20 mouse cellular contexts compared by ENCODE assay signal in genomic region chr8:80843744-80844434, GRCm38 (mm10). TPM values are rescaled to one million over a fixed set of nuclear protein-coding genes. Genes with fewer than 3 reads are reported as not detected.
DNase-seq lines count a peak whose midpoint lies in the region; ATAC-seq and TF ChIP-seq lines count a peak whose summit lies in the region.
"Had no signal": no experiment of that assay in that cellular context is flagged by ENCODE, and none has a peak within 500 bp of the region (broad histone marks: within the 10 kb centered on the region; RNA-seq: fewer than 3 reads in every experiment).

No protein-coding gene starts in this region.

- H3K4me3 ChIP-seq in embryonic facial prominence, embryonic 12.5 days, result no peak overlapping the region
- H3K4me3 ChIP-seq in embryonic facial prominence, embryonic 10.5 days, result no peak overlapping the region
- no peak overlapping the region for H3K4me3 ChIP-seq in heart, embryonic 14.5 days (ENCODE audit: control insufficient read depth in 1 of 2, insufficient read depth in 1 of 2, low read depth in 1 of 2, low read length in 2 of 2)
- H3K4me3 ChIP-seq in lung, embryonic 16.5 days (ENCODE audit: low read length), result no peak overlapping the region
- no peak overlapping the region for H3K4me3 ChIP-seq in stomach, postnatal 0 days (ENCODE audit: low read depth, low read length)
- H3K4me3 ChIP-seq: forebrain, embryonic 10.5 days had no signal

- H3K4me2 ChIP-seq in embryonic facial prominence, embryonic 12.5 days (replicated peaks), result no peak overlapping the region
- H3K4me2 ChIP-seq in heart, embryonic 14.5 days (ENCODE audit: low read length), result peak overlapping the region; percentile 9; the same call in 1 of the 2 replicates
- H3K4me2 ChIP-seq in lung, embryonic 16.5 days (ENCODE audit: low read depth, low read length), result no peak overlapping the region
- no peak overlapping the region for H3K4me2 ChIP-seq in stomach, postnatal 0 days (replicated peaks; ENCODE audit: low read depth)
- H3K4me2 ChIP-seq: liver, embryonic 11.5 days had no signal

- H3K36me3 ChIP-seq in embryonic facial prominence, embryonic 12.5 days, result no peaks in the 10 kb centered on the region
- H3K36me3 ChIP-seq in embryonic facial prominence, embryonic 10.5 days (replicated peaks), result no peaks in the 10 kb centered on the region; the same call in 1 of the 2 replicates
- 0 out of 2 replicates have a peak, but pooled peaks cover 4% of the 10 kb centered on the region for H3K36me3 ChIP-seq in heart, embryonic 14.5 days (ENCODE audit: control insufficient read depth, insufficient read depth, low read length)
- H3K36me3 ChIP-seq in lung, embryonic 16.5 days (ENCODE audit: control insufficient read depth, insufficient read depth, low read length), result no peaks in the 10 kb centered on the region; the same call in 1 of the 2 replicates
- no peaks in the 10 kb centered on the region for H3K36me3 ChIP-seq in stomach, postnatal 0 days (ENCODE audit: control insufficient read depth, insufficient read depth, low read length)
- H3K36me3 ChIP-seq: forebrain, embryonic 10.5 days had no signal

- 47% methylated on average over 9 of the region's 9 CpGs for WGBS in embryonic facial prominence, embryonic 12.5 days
- 81% methylated on average over 9 of the region's 9 CpGs for WGBS in embryonic facial prominence, embryonic 10.5 days
- WGBS in heart, embryonic 14.5 days, result 38% methylated on average over 9 of the region's 9 CpGs
- WGBS in lung, embryonic 16.5 days, result 59% methylated on average over 9 of the region's 9 CpGs
- 67% methylated on average over 9 of the region's 9 CpGs for WGBS in stomach, postnatal 0 days

- H3K9me3 ChIP-seq in embryonic facial prominence, embryonic 12.5 days, result no peaks in the 10 kb centered on the region
- H3K9me3 ChIP-seq in embryonic facial prominence, embryonic 10.5 days, result no peaks in the 10 kb centered on the region
- H3K9me3 ChIP-seq in heart, embryonic 14.5 days (ENCODE audit: control insufficient read depth, low read length), result no peaks in the 10 kb centered on the region
- H3K9me3 ChIP-seq in lung, embryonic 16.5 days (ENCODE audit: control insufficient read depth, low read length), result no peaks in the 10 kb centered on the region
- H3K9me3 ChIP-seq in stomach, postnatal 0 days (ENCODE audit: control insufficient read depth, low read length), result no peaks in the 10 kb centered on the region
- H3K9me3 ChIP-seq: forebrain, embryonic 10.5 days had no signal

- peaks cover 19% of the 10 kb centered on the region for H3K4me1 ChIP-seq in embryonic facial prominence, embryonic 12.5 days
- peaks cover 36% of the 10 kb centered on the region for H3K4me1 ChIP-seq in embryonic facial prominence, embryonic 10.5 days
- H3K4me1 ChIP-seq in heart, embryonic 14.5 days (ENCODE audit: control insufficient read depth in 2 of 2, insufficient read depth in 2 of 2, low read length in 2 of 2), result peaks cover 45 to 84% of the 10 kb centered on the region in 2 experiments
- peaks cover 26% of the 10 kb centered on the region for H3K4me1 ChIP-seq in lung, embryonic 16.5 days (replicated peaks; ENCODE audit: control insufficient read depth, insufficient read depth, low read length)
- no peaks in the 10 kb centered on the region for H3K4me1 ChIP-seq in stomach, postnatal 0 days (replicated peaks; ENCODE audit: control insufficient read depth, insufficient read depth)

- H3K27ac ChIP-seq in embryonic facial prominence, embryonic 12.5 days, result peak overlapping the region; percentile 50; the same call in 1 of the 2 replicates
- H3K27ac ChIP-seq in embryonic facial prominence, embryonic 10.5 days (replicated peaks), result no peak overlapping the region
- peak overlapping the region; percentile 89 to 98 for H3K27ac ChIP-seq in heart, embryonic 14.5 days (replicated peaks in 1 of 2; ENCODE audit: control insufficient read depth in 1 of 2, insufficient read depth in 1 of 2, low read depth in 2 of 2, low read length in 2 of 2)
- peak overlapping the region; percentile 23; the same call in 1 of the 2 replicates for H3K27ac ChIP-seq in lung, embryonic 16.5 days (ENCODE audit: low read length)
- peak overlapping the region; percentile 45; the same call in 1 of the 2 replicates for H3K27ac ChIP-seq in stomach, postnatal 0 days (replicated peaks)
- H3K27ac ChIP-seq: forebrain, embryonic 10.5 days had no signal

- no peaks in the 10 kb centered on the region for H3K27me3 ChIP-seq in embryonic facial prominence, embryonic 12.5 days
- H3K27me3 ChIP-seq in embryonic facial prominence, embryonic 10.5 days (replicated peaks; ENCODE audit: low read depth, poor library complexity, severe bottlenecking), result no peaks in the 10 kb centered on the region
- H3K27me3 ChIP-seq in heart, embryonic 14.5 days (ENCODE audit: control insufficient read depth, insufficient read depth, low read length), result no peaks in the 10 kb centered on the region
- H3K27me3 ChIP-seq in lung, embryonic 16.5 days (ENCODE audit: control insufficient read depth, insufficient read depth, low read depth, low read length), result no peaks in the 10 kb centered on the region
- no peaks in the 10 kb centered on the region for H3K27me3 ChIP-seq in stomach, postnatal 0 days (ENCODE audit: control insufficient read depth, insufficient read depth, low read length)

- no peak for TF ChIP-seq CTCF in stomach, postnatal 0 days (IDR thresholded peaks at IDR 0.05; ENCODE audit: low read depth)

- intact Hi-C loops in heart, postnatal 25 days (cut with DNase I), result no loop called here

- H3K9ac ChIP-seq in embryonic facial prominence, embryonic 12.5 days, result no peak overlapping the region
- H3K9ac ChIP-seq in heart, embryonic 14.5 days (ENCODE audit: low read length), result peak overlapping the region; percentile 44; the same call in 1 of the 2 replicates
- no peak overlapping the region for H3K9ac ChIP-seq in lung, embryonic 16.5 days (ENCODE audit: low read length)
- no peak overlapping the region for H3K9ac ChIP-seq in stomach, postnatal 0 days (ENCODE audit: low read length)

- no peak for DNase-seq in embryonic facial prominence, embryonic 10.5 days (ENCODE audit: low spot score)
- DNase-seq in heart, postnatal 25 days (ENCODE audit: low spot score), result no peak
- no peak for DNase-seq in lung, postnatal 4 days
- DNase-seq in stomach, postnatal 0 days (ENCODE audit: low spot score), result no peak
- DNase-seq in cerebellum, adult 9-10 months, result no peak
- DNase-seq: adrenal gland, adult 8-10 months; cerebellum, adult 11 months; cerebellum, postnatal 36 days; gastrocnemius, postnatal 14 days; kidney, postnatal 14 days; layer of hippocampus, adult 9-11 months; retina, postnatal 1 day; thymus, adult 2 months had no signal

- TF ChIP-seq EP300 in stomach, postnatal 0 days (optimal IDR thresholded peaks at IDR 0.05), result no peak

- no peak for ATAC-seq in embryonic facial prominence, embryonic 12.5 days (ENCODE audit: insufficient number of reproducible peaks, insufficient read depth, low FRiP score, low TSS enrichment)
- ATAC-seq in heart, embryonic 14.5 days (ENCODE audit: insufficient number of reproducible peaks, insufficient read depth, low FRiP score, low read depth), result no peak
- no peak for ATAC-seq in lung, embryonic 16.5 days (ENCODE audit: low read depth)
- no peak for ATAC-seq in stomach, postnatal 0 days (ENCODE audit: low FRiP score, low TSS enrichment)
- ATAC-seq: lung, postnatal 0 days; midbrain, embryonic 16.5 days had no signal

RNA-seq across cellular contexts. Expression of gene Gab1, which starts 36.4 kb away (rescaled TPM):
- 24.4 and 26.9 TPM in 2 replicates for polyA plus RNA-seq in embryonic facial prominence, embryonic 12.5 days (2016; fragmentation: Nextera tagmentation; extraction: Ambion mirVana)
- 14.5 and 15.0 TPM in 2 replicates for polyA plus RNA-seq in embryonic facial prominence, embryonic 10.5 days (2016; fragmentation: Nextera tagmentation; extraction: Ambion mirVana)
- polyA plus RNA-seq in heart, embryonic 14.5 days (2014; fragmentation: Nextera tagmentation; extraction: Ambion mirVana), result 44.4 and 47.6 TPM in 2 replicates
- total RNA-seq in heart, postnatal 25 days (2021), result 10 to 100 TPM; 34.1 to 38.8 TPM
- 21.5 and 22.4 TPM in 2 replicates for polyA plus RNA-seq in lung, embryonic 16.5 days (2015; fragmentation: Nextera tagmentation; extraction: Ambion mirVana)
- 7.3 and 8.3 TPM in 2 replicates for polyA plus RNA-seq in stomach, postnatal 0 days (2015; fragmentation: Nextera tagmentation; extraction: Ambion mirVana)
